Mouse (Mus musculus) cerebellum, adult 2 months (tissue): ENCODE results near the gene Rec8.

Experiments
- CTCF ChIP-seq: fragments of 200-500 bp; IDR thresholded peaks from 2 replicates; pipeline ENCODE4 v1.5.1; 2011; ENCODE audit warnings: low read depth, mild to moderate bottlenecking, control low read depth, low read length, moderate library complexity, borderline replicate concordance; ENCODE audit not compliant: insufficient read depth
- POLR2A ChIP-seq: fragments of 200-500 bp; IDR thresholded peaks from 2 replicates; pipeline ENCODE4 v1.6.1; 2011; ENCODE audit warnings: low read length, control low read depth, borderline replicate concordance; ENCODE audit not compliant: insufficient read depth

GRCm38 (mm10) chr14:55585566-55585960 lies 32.3 kb upstream of the Rec8 start:
- TF ChIP-seq CTCF (no peak), POLR2A (no peak)
